Mouse (Mus musculus): ENCODE results near the gene Filip1. TPM values are rescaled to one million over a fixed set of nuclear protein-coding genes. Genes with fewer than 3 reads are reported as not detected.

Gene Filip1
- polyA plus RNA-seq, 1 experiment from 2014 or later: 3.5 TPM

DNA sequence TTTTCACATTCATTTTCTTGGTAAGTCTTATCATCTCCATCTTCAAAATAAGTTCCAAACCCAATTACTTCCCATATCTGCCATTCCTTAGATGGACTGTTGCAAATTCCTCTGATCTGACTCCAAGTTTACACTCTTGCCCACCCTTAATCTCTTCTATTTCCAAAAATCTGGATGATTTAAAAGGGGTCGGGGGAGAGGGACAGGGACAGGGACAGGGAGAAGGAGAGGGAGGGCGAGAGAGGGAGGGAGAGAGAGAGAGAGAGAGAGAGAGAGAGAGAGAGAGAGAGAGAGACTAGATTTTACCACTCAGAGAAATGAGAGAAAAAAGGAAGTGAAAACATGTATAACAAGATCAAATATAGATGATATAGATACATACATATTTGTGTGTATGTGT is 188.8 kb downstream of the Filip1 start:
- no peak overlapping the region for H3K9ac ChIP-seq (replicated peaks; ENCODE audit: low read length)
- no peaks in the 10 kb centered on the region for H3K36me3 ChIP-seq (replicated peaks; ENCODE audit: control insufficient read depth, insufficient read depth, low read depth, low read length)
- H3K4me3 ChIP-seq (ENCODE audit: low read depth, low read length): no peak overlapping the region
- no peaks in the 10 kb centered on the region for H3K27me3 ChIP-seq (ENCODE audit: control insufficient read depth, insufficient read depth, low read length)
- H3K4me2 ChIP-seq (ENCODE audit: low read depth, low read length): no peak overlapping the region
- ATAC-seq (replicated peaks; ENCODE audit: insufficient number of reproducible peaks, low FRiP score, low TSS enrichment, low read depth): no peak
- DNase-seq (ENCODE audit: low spot score): no peak
- no peaks in the 10 kb centered on the region for H3K9me3 ChIP-seq (replicated peaks; ENCODE audit: control insufficient read depth, low read length)
- no peak overlapping the region for H3K27ac ChIP-seq (replicated peaks; ENCODE audit: low read depth, low read length)
- WGBS: 60% methylated on average over 2 of the region's 2 CpGs
- H3K4me1 ChIP-seq (ENCODE audit: control insufficient read depth, insufficient read depth, low read length): no peaks in the 10 kb centered on the region

DNA sequence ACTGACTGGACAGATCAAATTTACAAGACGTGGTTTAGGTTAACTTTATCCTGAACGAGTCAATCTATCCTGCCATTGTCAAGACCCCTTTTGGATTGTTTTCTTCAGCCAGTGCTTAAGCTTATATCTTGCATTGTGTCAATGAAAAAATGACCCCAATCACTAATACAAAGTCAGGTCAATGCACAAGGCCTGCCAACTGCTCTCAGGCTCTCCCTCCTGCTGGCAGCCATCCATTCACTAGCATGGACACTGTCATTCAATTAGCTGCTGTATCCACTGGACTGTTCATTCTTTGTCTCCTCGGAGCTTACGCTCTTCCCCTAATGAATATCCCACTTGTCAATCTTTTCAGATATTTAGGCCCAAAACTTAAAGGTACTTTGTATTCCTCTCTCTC is 189.2 kb downstream of the Filip1 start:
- Histone ChIP-seq H3K4me1 (ENCODE audit: control insufficient read depth, insufficient read depth, low read length) (no peaks in the 10 kb centered on the region), H3K4me2 (ENCODE audit: low read depth, low read length) (no peak overlapping the region), H3K9ac (replicated peaks; ENCODE audit: low read length) (no peak overlapping the region), H3K36me3 (replicated peaks; ENCODE audit: control insufficient read depth, insufficient read depth, low read depth, low read length) (no peaks in the 10 kb centered on the region), H3K9me3 (replicated peaks; ENCODE audit: control insufficient read depth, low read length) (no peaks in the 10 kb centered on the region), H3K4me3 (ENCODE audit: low read depth, low read length) (no peak overlapping the region), H3K27ac (replicated peaks; ENCODE audit: low read depth, low read length) (no peak overlapping the region), H3K27me3 (ENCODE audit: control insufficient read depth, insufficient read depth, low read length) (no peaks in the 10 kb centered on the region)
- ATAC-seq (replicated peaks; ENCODE audit: insufficient number of reproducible peaks, low FRiP score, low TSS enrichment, low read depth): no peak; the same call in 1 of the 2 replicates
- 53% methylated on average over 4 of the region's 4 CpGs for WGBS
- DNase-seq (ENCODE audit: low spot score): no peak

DNA sequence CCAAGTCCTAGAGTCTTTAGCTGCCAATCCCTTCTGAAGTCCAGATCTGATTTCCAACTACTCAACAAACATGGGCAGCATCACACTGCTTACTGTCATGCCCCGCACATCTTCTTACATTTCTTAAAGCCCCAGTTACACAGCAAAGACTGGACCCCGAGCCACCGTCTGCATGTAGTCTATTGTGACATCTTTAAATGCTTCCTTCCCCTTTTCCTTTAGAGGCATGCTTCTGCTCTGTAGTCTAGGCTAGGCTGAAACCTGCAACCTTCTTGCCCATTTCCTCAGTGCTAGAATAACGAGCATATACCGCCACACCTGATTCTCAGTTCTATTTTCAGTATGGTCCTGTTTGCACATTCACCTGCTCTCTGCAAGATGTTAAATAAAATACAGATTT is 196.2 kb downstream of the Filip1 start:
- WGBS: 88% methylated on average over 5 of the region's 5 CpGs
- H3K4me2 ChIP-seq (ENCODE audit: low read depth, low read length): no peak overlapping the region
- no peak overlapping the region for H3K9ac ChIP-seq (replicated peaks; ENCODE audit: low read length)
- no peaks in the 10 kb centered on the region for H3K27me3 ChIP-seq (ENCODE audit: control insufficient read depth, insufficient read depth, low read length)
- H3K9me3 ChIP-seq (replicated peaks; ENCODE audit: control insufficient read depth, low read length): no peaks in the 10 kb centered on the region
- H3K4me1 ChIP-seq (ENCODE audit: control insufficient read depth, insufficient read depth, low read length): no peaks in the 10 kb centered on the region
- DNase-seq (ENCODE audit: low spot score): no peak
- no peak for ATAC-seq (replicated peaks; ENCODE audit: insufficient number of reproducible peaks, low FRiP score, low TSS enrichment, low read depth)
- H3K4me3 ChIP-seq (ENCODE audit: low read depth, low read length): no peak overlapping the region
- H3K27ac ChIP-seq (replicated peaks; ENCODE audit: low read depth, low read length): no peak overlapping the region
- no peaks in the 10 kb centered on the region for H3K36me3 ChIP-seq (replicated peaks; ENCODE audit: control insufficient read depth, insufficient read depth, low read depth, low read length)

DNA sequence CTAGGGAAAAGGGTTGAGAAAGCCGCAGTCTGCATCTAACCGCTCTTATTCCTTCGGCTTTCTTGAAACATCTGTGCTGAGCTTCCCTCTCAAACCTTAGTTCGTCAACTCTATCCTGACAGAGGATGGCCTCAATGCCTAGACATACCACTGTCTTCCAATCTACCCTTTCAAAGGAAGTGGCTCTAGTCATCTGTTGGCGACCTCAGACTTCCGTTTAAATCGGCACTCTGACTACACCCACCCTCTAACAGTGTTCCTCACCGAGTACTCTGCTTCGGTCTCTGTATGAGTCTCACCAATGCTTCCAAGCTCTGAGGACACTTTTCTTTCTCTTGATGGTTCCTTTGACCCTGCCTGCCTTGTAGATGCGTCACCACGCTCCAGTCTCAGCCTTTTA is 196.6 kb downstream of the Filip1 start:
- DNase-seq (ENCODE audit: low spot score) (no peak), ATAC-seq (replicated peaks; ENCODE audit: insufficient number of reproducible peaks, low FRiP score, low TSS enrichment, low read depth) (no peak)
- Histone ChIP-seq H3K27me3 (ENCODE audit: control insufficient read depth, insufficient read depth, low read length) (no peaks in the 10 kb centered on the region), H3K9me3 (replicated peaks; ENCODE audit: control insufficient read depth, low read length) (no peaks in the 10 kb centered on the region), H3K4me1 (ENCODE audit: control insufficient read depth, insufficient read depth, low read length) (no peaks in the 10 kb centered on the region), H3K36me3 (replicated peaks; ENCODE audit: control insufficient read depth, insufficient read depth, low read depth, low read length) (no peaks in the 10 kb centered on the region), H3K27ac (replicated peaks; ENCODE audit: low read depth, low read length) (no peak overlapping the region), H3K9ac (replicated peaks; ENCODE audit: low read length) (no peak overlapping the region), H3K4me2 (ENCODE audit: low read depth, low read length) (no peak overlapping the region), H3K4me3 (ENCODE audit: low read depth, low read length) (no peak overlapping the region)
- 92% methylated on average over 11 of the region's 11 CpGs for WGBS

DNA sequence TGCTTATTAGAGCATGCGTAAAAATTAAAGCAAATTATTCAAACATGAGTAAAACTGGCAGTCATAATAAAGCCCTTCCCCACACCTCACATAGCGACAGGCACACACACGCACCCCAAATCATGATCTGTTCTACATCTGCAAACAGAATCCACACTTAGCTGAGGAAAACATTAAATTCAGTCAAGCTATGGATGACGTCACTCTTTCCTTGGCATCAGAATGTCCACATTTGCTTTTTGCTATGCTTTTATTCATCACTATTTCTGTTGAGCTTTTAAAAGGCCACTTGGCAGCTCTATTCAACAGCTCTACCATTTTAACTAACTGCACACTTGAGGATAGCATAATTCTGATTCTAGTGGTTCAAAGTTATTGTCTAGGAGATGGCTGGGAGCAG is 198.1 kb downstream of the Filip1 start:
- H3K27me3 ChIP-seq (ENCODE audit: control insufficient read depth, insufficient read depth, low read length): no peaks in the 10 kb centered on the region
- no peak overlapping the region for H3K4me2 ChIP-seq (ENCODE audit: low read depth, low read length)
- H3K9me3 ChIP-seq (replicated peaks; ENCODE audit: control insufficient read depth, low read length): no peaks in the 10 kb centered on the region
- H3K36me3 ChIP-seq (replicated peaks; ENCODE audit: control insufficient read depth, insufficient read depth, low read depth, low read length): no peaks in the 10 kb centered on the region
- H3K4me3 ChIP-seq (ENCODE audit: low read depth, low read length): no peak overlapping the region
- DNase-seq (ENCODE audit: low spot score) (no peak), ATAC-seq (replicated peaks; ENCODE audit: insufficient number of reproducible peaks, low FRiP score, low TSS enrichment, low read depth) (no peak)
- no peak overlapping the region for H3K9ac ChIP-seq (replicated peaks; ENCODE audit: low read length)
- WGBS: 92% methylated on average over 4 of the region's 4 CpGs
- H3K4me1 ChIP-seq (ENCODE audit: control insufficient read depth, insufficient read depth, low read length): no peaks in the 10 kb centered on the region
- H3K27ac ChIP-seq (replicated peaks; ENCODE audit: low read depth, low read length): no peak overlapping the region

DNA sequence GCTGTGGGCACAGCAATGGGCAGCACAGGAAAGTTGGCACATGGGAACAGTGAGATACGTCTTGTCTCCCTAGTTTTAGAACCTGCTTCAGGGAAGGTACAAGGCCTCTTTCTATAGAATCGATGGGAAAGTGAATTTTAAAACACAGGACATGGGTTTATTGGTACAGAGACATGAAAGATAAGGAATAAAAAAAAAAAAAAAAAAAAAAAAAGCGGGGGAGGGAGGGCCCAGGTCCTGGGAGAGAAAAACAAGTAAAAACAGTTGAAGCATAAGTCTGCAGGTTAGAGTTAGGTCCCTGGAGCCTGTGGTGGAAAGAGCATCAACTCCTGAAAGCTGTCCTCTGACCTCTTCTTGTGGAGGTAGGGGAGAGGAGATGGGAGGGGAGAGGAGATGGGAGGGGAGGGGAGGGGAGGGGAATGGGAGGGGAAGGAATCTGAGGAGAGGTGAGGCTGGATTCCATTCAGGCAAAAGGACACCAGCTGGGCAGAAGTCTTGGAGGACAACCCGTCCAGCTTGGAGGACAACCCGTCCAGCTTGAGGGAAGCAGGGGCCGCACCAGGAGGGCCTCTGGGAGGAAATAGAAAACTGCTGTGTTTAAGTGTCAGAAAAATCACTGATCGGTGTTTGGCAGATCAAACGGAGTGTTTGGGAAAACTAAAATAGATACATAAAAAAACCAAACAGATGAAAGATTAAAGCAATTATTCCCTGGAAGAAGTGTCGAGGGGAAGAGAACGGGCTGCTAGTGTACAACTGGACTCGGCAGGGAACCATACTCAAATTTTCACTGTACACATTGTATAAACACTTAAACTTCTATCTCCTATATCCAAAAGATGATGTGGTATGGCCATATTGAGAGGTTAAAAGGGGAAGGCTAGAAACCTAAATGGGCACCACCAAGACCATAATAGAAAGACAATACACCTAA is 201.4 kb downstream of the Filip1 start:
- no peaks in the 10 kb centered on the region for H3K27me3 ChIP-seq (ENCODE audit: control insufficient read depth, insufficient read depth, low read length)
- WGBS: 67% methylated on average over 10 of the region's 11 CpGs
- H3K27ac ChIP-seq (replicated peaks; ENCODE audit: low read depth, low read length): no peak overlapping the region
- no peak overlapping the region for H3K4me2 ChIP-seq (ENCODE audit: low read depth, low read length)
- H3K4me3 ChIP-seq (ENCODE audit: low read depth, low read length): no peak overlapping the region
- H3K9me3 ChIP-seq (replicated peaks; ENCODE audit: control insufficient read depth, low read length): no peaks in the 10 kb centered on the region
- DNase-seq (ENCODE audit: low spot score) (no peak), ATAC-seq (replicated peaks; ENCODE audit: insufficient number of reproducible peaks, low FRiP score, low TSS enrichment, low read depth) (no peak)
- H3K36me3 ChIP-seq (replicated peaks; ENCODE audit: control insufficient read depth, insufficient read depth, low read depth, low read length): no peaks in the 10 kb centered on the region
- no peak overlapping the region for H3K9ac ChIP-seq (replicated peaks; ENCODE audit: low read length)
- H3K4me1 ChIP-seq (ENCODE audit: control insufficient read depth, insufficient read depth, low read length): no peaks in the 10 kb centered on the region

DNA sequence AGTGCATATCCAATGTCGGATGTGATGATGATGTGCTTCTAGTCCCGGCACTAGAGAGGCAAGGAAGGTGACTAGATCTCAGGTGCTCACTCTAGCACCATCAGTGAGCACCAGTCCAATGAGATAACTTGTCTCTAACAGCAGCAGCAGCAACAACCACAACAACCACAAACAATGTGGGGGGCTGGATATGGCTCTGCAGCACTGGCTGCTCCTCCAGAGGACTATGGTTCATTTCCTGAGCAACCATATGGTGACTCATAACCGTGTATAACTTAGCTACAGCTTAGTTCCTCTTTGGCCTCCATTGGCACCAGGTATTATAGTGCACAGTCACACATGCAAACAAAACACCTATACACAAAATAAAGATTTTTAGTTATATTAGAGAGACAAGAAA is 202.1 kb downstream of the Filip1 start:
- Histone ChIP-seq H3K9ac (replicated peaks; ENCODE audit: low read length) (no peak overlapping the region), H3K4me1 (ENCODE audit: control insufficient read depth, insufficient read depth, low read length) (no peaks in the 10 kb centered on the region), H3K36me3 (replicated peaks; ENCODE audit: control insufficient read depth, insufficient read depth, low read depth, low read length) (no peaks in the 10 kb centered on the region), H3K4me2 (ENCODE audit: low read depth, low read length) (no peak overlapping the region), H3K27me3 (ENCODE audit: control insufficient read depth, insufficient read depth, low read length) (no peaks in the 10 kb centered on the region), H3K4me3 (ENCODE audit: low read depth, low read length) (no peak overlapping the region), H3K27ac (replicated peaks; ENCODE audit: low read depth, low read length) (no peak overlapping the region), H3K9me3 (replicated peaks; ENCODE audit: control insufficient read depth, low read length) (no peaks in the 10 kb centered on the region)
- DNase-seq (ENCODE audit: low spot score) (no peak), ATAC-seq (replicated peaks; ENCODE audit: insufficient number of reproducible peaks, low FRiP score, low TSS enrichment, low read depth) (no peak)
- WGBS: 78% methylated on average over 3 of the region's 3 CpGs

DNA sequence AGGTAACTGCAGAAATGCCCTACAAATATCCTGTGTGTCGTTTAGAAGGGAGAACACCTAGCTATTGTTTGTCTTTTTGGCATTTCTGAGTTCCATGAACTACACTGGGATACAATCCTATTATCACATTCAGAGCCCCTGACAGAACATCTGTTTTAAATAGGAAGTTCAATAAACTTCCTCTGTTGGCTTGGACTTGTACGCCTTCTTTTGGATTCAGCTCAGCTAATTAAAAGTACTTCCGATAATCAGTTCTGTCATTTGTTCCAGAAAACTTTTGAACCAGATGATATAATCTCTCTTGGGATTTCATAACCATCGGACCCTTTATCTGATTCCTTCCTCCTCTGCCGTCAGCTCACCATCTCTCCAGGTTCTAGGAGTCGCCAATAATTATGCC is 203.2 kb downstream of the Filip1 start:
- no peak overlapping the region for H3K4me3 ChIP-seq (ENCODE audit: low read depth, low read length)
- H3K36me3 ChIP-seq (replicated peaks; ENCODE audit: control insufficient read depth, insufficient read depth, low read depth, low read length): no peaks in the 10 kb centered on the region
- H3K27me3 ChIP-seq (ENCODE audit: control insufficient read depth, insufficient read depth, low read length): no peaks in the 10 kb centered on the region
- 41% methylated on average over 6 of the region's 6 CpGs for WGBS
- no peaks in the 10 kb centered on the region for H3K4me1 ChIP-seq (ENCODE audit: control insufficient read depth, insufficient read depth, low read length)
- DNase-seq (ENCODE audit: low spot score) (no peak), ATAC-seq (replicated peaks; ENCODE audit: insufficient number of reproducible peaks, low FRiP score, low TSS enrichment, low read depth) (no peak)
- H3K9me3 ChIP-seq (replicated peaks; ENCODE audit: control insufficient read depth, low read length): no peaks in the 10 kb centered on the region
- no peak overlapping the region for H3K9ac ChIP-seq (replicated peaks; ENCODE audit: low read length)
- H3K27ac ChIP-seq (replicated peaks; ENCODE audit: low read depth, low read length): no peak overlapping the region
- H3K4me2 ChIP-seq (ENCODE audit: low read depth, low read length): no peak overlapping the region
